Mouse (Mus musculus) macrophage (primary cell): ENCODE data around the gene Frmd5. TPM values are rescaled to one million over a fixed set of nuclear protein-coding genes. Genes with fewer than 3 reads are reported as not detected.
"Not testable (repeated sequence)": the region's sequence is repeated elsewhere in the genome, so short reads cannot be mapped to it uniquely, and the experiment has no call there.

Experiments used
- H3K27ac ChIP-seq: fragments of 350-480 bp; formaldehyde crosslinking; 2 replicates; pipeline ENCODE4 v1.9.0; 2021
- H3K36me3 ChIP-seq: fragments of 350-480 bp; formaldehyde crosslinking; 2 replicates; pipeline ENCODE4 v1.9.0; 2021; ENCODE audit errors: inconsistent target
- H3K4me3 ChIP-seq: fragments of 350-480 bp; formaldehyde crosslinking; 2 replicates; pipeline ENCODE4 v1.9.0; 2021; ENCODE audit errors: inconsistent target
- H3K79me2 ChIP-seq: fragments of 350-480 bp; formaldehyde crosslinking; 2 replicates; pipeline ENCODE4 v1.9.0; 2021; ENCODE audit errors: inconsistent target
- WGBS: methylation state at CpG from one replicate; pipeline ENCODE4 v1.1.7; 2026; ENCODE audit warnings: inconsistent platforms; ENCODE audit not compliant: missing documents; 5-methylcytosine and 5-hydroxymethylcytosine counted together
- polyA plus RNA-seq: library from polyadenylated mRNA; stranded (reverse); fragments of 250-400 nt; gene quantifications from 3 replicates; pipeline ENCODE4 v1.2.4, GENCODE M21; 2018; ENCODE audit warnings: inconsistent platforms

The Frmd5 gene
- polyA plus RNA-seq, 1 experiment from 2014 or later = not detected

GRCm38 (mm10) chr2:121512991-121513765 lies 293.7 kb downstream of the Frmd5 start:
- H3K4me3 ChIP-seq, H3K36me3 ChIP-seq, H3K27ac ChIP-seq: not testable (repeated sequence)
- H3K79me2 ChIP-seq = peaks cover 54% of the 10 kb centered on the region
- WGBS = 98% methylated on average over 3 of the region's 5 CpGs

- H3K79me2 ChIP-seq = peaks cover 69% of the 10 kb centered on the region
- no peak overlapping the region for H3K27ac ChIP-seq
- no peaks in the 10 kb centered on the region for H3K36me3 ChIP-seq
- WGBS = 96% methylated on average over 8 of the region's 8 CpGs
- no peak overlapping the region for H3K4me3 ChIP-seq
These were observed 295.5 kb downstream of the Frmd5 start for GRCm38 (mm10) chr2:121511401-121511800.

- H3K27ac ChIP-seq = no peak overlapping the region
- no peaks in the 10 kb centered on the region for H3K36me3 ChIP-seq
- H3K4me3 ChIP-seq = peak overlapping the region; percentile 7; the same call in 1 of the 2 replicates
- WGBS = 68% methylated on average over 16 of the region's 16 CpGs
- H3K79me2 ChIP-seq = peaks cover 73% of the 10 kb centered on the region
These were observed 297.3 kb downstream of the Frmd5 start for GRCm38 (mm10) chr2:121509584-121509983.

GRCm38 (mm10) chr2:121507951-121508330 lies 298.9 kb downstream of the Frmd5 start:
- H3K27ac ChIP-seq = no peak overlapping the region
- peaks cover 73% of the 10 kb centered on the region for H3K79me2 ChIP-seq
- 83% methylated on average over 2 of the region's 2 CpGs for WGBS
- no peaks in the 10 kb centered on the region for H3K36me3 ChIP-seq
- H3K4me3 ChIP-seq = peak overlapping the region; percentile 69

- no peaks in the 10 kb centered on the region for H3K36me3 ChIP-seq
- peak overlapping the region; percentile 69 for H3K4me3 ChIP-seq
- peak overlapping the region; percentile 64 for H3K27ac ChIP-seq
- peaks cover 75% of the 10 kb centered on the region for H3K79me2 ChIP-seq
- 5% methylated on average over 12 of the region's 12 CpGs for WGBS
These were observed 299.5 kb downstream of the Frmd5 start for GRCm38 (mm10) chr2:121507173-121507950.

GRCm38 (mm10) chr2:121505942-121506882 lies 300.7 kb downstream of the Frmd5 start, which contains the start of the genes Mfap1a and Wdr76:
Mfap1a (minus strand) TSS chr2:121506665.
Wdr76 (plus strand) TSS chr2:121506723.
- H3K27ac ChIP-seq = peak within 1 kb of the TSS; percentile 64
- H3K79me2 ChIP-seq = peaks cover 75% of the 10 kb centered on the region
- H3K36me3 ChIP-seq = not testable (repeated sequence)
- WGBS = 2% methylated on average over 20 of the region's 42 CpGs
- peak within 1 kb of the TSS; percentile 69 for H3K4me3 ChIP-seq

- H3K36me3 ChIP-seq, H3K4me3 ChIP-seq, H3K27ac ChIP-seq: not testable (repeated sequence)
- WGBS = no CpG with 5 or more reads among the region's 6 CpGs
- peaks cover 30% of the 10 kb centered on the region for H3K79me2 ChIP-seq
These were observed 305.3 kb downstream of the Frmd5 start for GRCm38 (mm10) chr2:121501550-121501949.

Other genes with a start within 250 kb of the Frmd5 start
- gene Casc4, start 59.9 kb upstream of the Frmd5 start, polyA plus RNA-seq = 0.06 TPM in 2 of 3 replicates, not detected in the other
- 13.3 to 21.4 TPM (median 15.2 TPM) in 3 replicates for gene Ctdspl2, start 148.9 kb upstream of the Frmd5 start, polyA plus RNA-seq
- not detected in 3 replicates for gene Mageb3, start 149.0 kb upstream of the Frmd5 start, polyA plus RNA-seq
- 11.3 to 29.7 TPM (median 23.0 TPM) in 3 replicates for gene Eif3j1, start 221.5 kb upstream of the Frmd5 start, polyA plus RNA-seq